Mouse (Mus musculus) limb, embryonic 15.5 days (tissue): Measurements from ENCODE around the gene Wfdc3. TPM values are rescaled to one million over a fixed set of nuclear protein-coding genes. Genes with fewer than 3 reads are reported as not detected.
A peak's percentile ranks its signal among the peaks of the same experiment; 100 is the strongest.

Source experiments
- ATAC-seq: fragments of 200-750 bp; cut with Nextera tagmentation; 2 replicates; pipeline ENCODE4 v1.8.0; 2017; ENCODE audit warnings: low read depth, moderate TSS enrichment; ENCODE audit not compliant: insufficient number of reproducible peaks, low FRiP score, low TSS enrichment
- H3K27ac ChIP-seq: fragments of 300-500 bp; sonication (generic); 2 replicates; pipeline ENCODE4 v1.5.1; 2015; ENCODE audit warnings: moderate library complexity, mild to moderate bottlenecking, inconsistent platforms
- H3K27me3 ChIP-seq: fragments of 300-500 bp; sonication (generic); 2 replicates; pipeline ENCODE4 v1.6.1; 2015; ENCODE audit warnings: inconsistent platforms
- H3K36me3 ChIP-seq: fragments of 300-500 bp; sonication (generic); 2 replicates; pipeline ENCODE4 v1.6.1; 2015; ENCODE audit warnings: inconsistent platforms
- H3K4me1 ChIP-seq: fragments of 300-500 bp; sonication (generic); 2 replicates; pipeline ENCODE4 v1.6.1; 2015; ENCODE audit warnings: inconsistent platforms
- H3K4me2 ChIP-seq: fragments of 300-500 bp; sonication (generic); 2 replicates; pipeline ENCODE4 v1.6.1; 2015; ENCODE audit warnings: mild to moderate bottlenecking, inconsistent platforms
- H3K4me3 ChIP-seq: fragments of 300-500 bp; sonication (generic); 2 replicates; pipeline ENCODE4 v1.5.1; 2015; ENCODE audit warnings: mild to moderate bottlenecking, inconsistent platforms
- H3K9ac ChIP-seq: fragments of 300-500 bp; sonication (generic); 2 replicates; pipeline ENCODE4 v1.6.1; 2015; ENCODE audit warnings: inconsistent platforms
- H3K9me3 ChIP-seq: fragments of 300-500 bp; sonication (generic); 2 replicates; pipeline ENCODE4 v1.6.1; 2016; ENCODE audit warnings: inconsistent platforms
- WGBS: fragments of 180-500 bp; shearing (Covaris S2); methylation state at CpG from one replicate; pipeline ENCODE4 v1.1.7; 2015; 5-methylcytosine and 5-hydroxymethylcytosine counted together
- polyA plus RNA-seq: library from polyadenylated mRNA; unstranded; fragments of >200 nt; fragmentation: Nextera tagmentation; extraction: Ambion mirVana; gene quantifications from 2 replicates; pipeline ENCODE4 v1.2.1, GENCODE M21; 2015

The Wfdc3 gene
- polyA plus RNA-seq, 1 experiment from 2014 or later: 0.50 TPM

DNA sequence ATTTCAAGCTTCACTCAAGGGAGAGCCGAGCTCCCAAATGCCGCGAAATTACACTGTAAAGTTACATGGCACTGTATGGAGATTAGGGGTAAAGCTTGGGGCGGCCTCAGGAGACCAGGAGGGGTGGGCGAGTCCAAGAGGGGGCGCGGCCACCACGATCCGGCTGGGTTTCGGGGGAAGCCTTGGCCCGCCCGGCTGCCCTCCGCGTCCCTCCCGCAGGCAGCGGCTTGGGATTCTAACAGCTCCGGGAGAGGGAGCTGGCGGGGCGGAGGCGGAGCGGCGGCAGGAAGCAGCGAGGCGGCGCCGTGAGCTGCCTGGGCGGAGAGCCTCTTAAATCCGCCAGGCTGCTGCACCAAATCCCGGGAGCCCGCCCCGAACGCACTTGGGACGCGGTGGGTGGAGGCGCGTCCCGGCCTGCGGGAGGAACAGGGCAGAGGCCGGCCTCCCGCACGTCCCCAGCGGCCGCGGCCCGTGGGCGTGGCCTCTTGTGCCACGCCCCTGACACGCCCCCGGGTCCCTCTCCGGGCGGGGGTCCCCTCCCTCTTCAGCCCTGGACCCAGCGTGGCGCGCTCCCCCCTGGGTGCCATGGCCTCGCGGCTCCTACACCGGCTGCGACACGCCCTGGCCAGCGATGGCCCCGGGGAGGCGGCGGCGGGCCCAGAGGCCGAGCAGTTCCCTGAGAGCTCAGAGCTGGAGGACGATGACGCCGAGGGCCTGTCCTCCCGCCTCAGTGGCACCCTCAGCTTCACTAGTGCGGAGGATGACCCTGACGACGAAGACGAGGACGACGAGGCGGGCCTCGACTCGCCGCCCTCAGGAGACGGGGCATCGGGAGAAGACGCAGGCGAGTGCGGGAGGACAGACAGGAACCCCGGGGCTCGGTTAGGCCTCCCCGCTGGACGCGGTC, 40.0 kb upstream of the Wfdc3 start, which contains the start of gene Snx21:
Gene Snx21 (plus strand): TSS at position 343 of the 907 bp plus-strand sequence.
- peak within 1 kb of the TSS; percentile 72 for H3K4me2 ChIP-seq
- peak within 1 kb of the TSS; percentile 63 for H3K4me3 ChIP-seq
- peak within 1 kb of the TSS; percentile 93 for H3K27ac ChIP-seq
- no peaks in the 10 kb centered on the region for H3K27me3 ChIP-seq
- peaks cover 13% of the 10 kb centered on the region; the same call in 1 of the 2 replicates for H3K36me3 ChIP-seq
- no peaks in the 10 kb centered on the region for H3K9me3 ChIP-seq
- ATAC-seq: peak; percentile 87
- WGBS: under 1% methylated on average over 86 of the region's 89 CpGs
- peak within 1 kb of the TSS; percentile 80 for H3K9ac ChIP-seq
- H3K4me1 ChIP-seq: peaks cover 27% of the 10 kb centered on the region

DNA sequence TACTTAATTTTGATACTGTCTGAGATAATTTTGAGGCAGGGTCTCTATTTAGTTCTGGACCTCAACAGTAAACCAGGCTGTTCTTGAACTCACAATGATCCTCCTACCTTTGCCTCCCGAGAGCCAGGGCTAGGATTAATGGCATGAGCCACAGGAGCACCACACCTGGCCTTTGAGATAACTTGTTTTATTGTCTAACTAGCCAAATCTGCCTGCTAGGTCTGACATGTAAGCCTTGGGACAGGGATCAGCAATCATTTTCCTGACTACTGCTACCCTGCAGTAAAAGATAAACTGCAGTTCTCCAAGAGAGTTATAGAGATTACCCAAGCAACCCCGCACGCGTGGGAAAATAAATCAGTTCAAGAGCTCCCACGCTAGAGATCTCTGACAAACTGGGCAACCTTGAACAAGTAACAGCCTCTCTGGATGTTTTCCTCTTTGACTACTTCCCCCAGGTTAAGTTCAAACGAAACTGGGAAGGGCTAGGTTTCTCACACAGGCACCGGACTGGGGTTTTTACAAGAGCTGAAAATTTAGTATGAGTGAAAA, 39.2 kb upstream of the Wfdc3 start:
- peak overlapping the region; percentile 93 for H3K27ac ChIP-seq
- peak overlapping the region; percentile 63 for H3K4me3 ChIP-seq
- no peaks in the 10 kb centered on the region for H3K27me3 ChIP-seq
- no peak for ATAC-seq
- no peaks in the 10 kb centered on the region for H3K9me3 ChIP-seq
- H3K36me3 ChIP-seq: peaks cover 12% of the 10 kb centered on the region; the same call in 1 of the 2 replicates
- 6% methylated on average over 7 of the region's 7 CpGs for WGBS
- peak overlapping the region; percentile 72 for H3K4me2 ChIP-seq
- peak overlapping the region; percentile 80 for H3K9ac ChIP-seq
- H3K4me1 ChIP-seq: peaks cover 27% of the 10 kb centered on the region

- no peaks in the 10 kb centered on the region for H3K27me3 ChIP-seq
- no peaks in the 10 kb centered on the region for H3K9me3 ChIP-seq
- whole genome bisulfite sequencing: 78% methylated on average over 7 of the region's 7 CpGs
- H3K4me1 ChIP-seq: peaks cover 27% of the 10 kb centered on the region
- H3K4me3 ChIP-seq: no peak overlapping the region
- H3K36me3 ChIP-seq: peaks cover 7% of the 10 kb centered on the region; the same call in 1 of the 2 replicates
- ATAC-seq: no peak
- H3K4me2 ChIP-seq: no peak overlapping the region
- no peak overlapping the region for H3K27ac ChIP-seq
- H3K9ac ChIP-seq: no peak overlapping the region
Observed at GRCm38 (mm10) chr2:164783926-164784581, 38.3 kb upstream of the Wfdc3 start.

DNA sequence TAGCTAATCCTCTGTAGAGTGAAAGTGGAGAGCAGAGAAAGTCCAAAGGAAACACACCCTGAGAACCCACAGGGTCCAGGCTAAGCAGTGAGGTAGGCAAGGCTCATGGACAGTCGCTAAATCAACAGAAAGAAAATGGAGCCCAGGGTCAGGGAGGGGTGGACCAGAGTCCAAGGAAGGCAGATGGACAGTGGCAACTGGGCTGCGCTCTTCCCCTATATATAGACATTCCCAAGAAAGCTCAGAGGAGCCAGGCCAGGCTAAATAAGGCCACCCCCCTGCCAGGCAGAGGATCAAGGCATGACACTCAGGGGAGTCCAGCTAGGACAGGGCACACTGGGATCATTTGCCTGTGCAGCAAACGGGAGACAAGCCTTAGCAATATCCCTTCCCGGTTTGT, 36.1 kb upstream of the Wfdc3 start:
- no peak for ATAC-seq
- 61% methylated on average over 4 of the region's 4 CpGs for WGBS
- no peak overlapping the region for H3K4me3 ChIP-seq
- peaks cover 10% of the 10 kb centered on the region for H3K4me1 ChIP-seq
- no peaks in the 10 kb centered on the region for H3K36me3 ChIP-seq
- H3K9me3 ChIP-seq: no peaks in the 10 kb centered on the region
- no peaks in the 10 kb centered on the region for H3K27me3 ChIP-seq
- H3K9ac ChIP-seq: no peak overlapping the region
- H3K27ac ChIP-seq: no peak overlapping the region
- H3K4me2 ChIP-seq: no peak overlapping the region

DNA sequence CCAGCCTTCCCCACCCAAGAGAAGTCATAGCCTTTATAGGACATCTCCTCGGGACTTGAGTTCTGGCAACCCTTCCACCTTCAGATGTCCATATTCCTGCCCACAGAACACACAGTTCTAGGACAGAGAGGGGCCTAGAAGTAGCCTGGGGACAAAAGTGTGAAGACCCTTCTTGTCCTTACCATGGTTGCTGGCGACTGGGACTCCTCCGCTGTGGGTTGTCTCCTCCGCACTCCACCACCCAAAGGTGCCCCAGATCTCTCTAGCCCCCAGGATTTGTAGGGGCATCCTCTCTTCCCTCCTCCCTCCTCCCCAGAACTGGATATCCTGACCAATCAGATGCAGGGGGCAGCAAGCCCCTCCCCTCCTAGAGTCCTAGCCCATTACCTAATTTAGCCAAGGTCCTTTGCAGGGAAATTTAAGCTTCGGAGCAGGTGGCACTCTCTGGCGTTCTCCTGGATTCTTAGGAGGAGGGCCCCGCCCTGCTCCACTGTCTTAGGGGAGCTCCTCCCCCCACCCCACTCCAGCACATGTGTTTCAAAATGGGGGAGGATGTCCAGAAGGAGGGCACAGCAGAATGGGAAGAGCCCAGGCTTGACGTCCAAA, 33.9 kb upstream of the Wfdc3 start, which contains the start of gene Tnnc2:
Gene Tnnc2 (minus strand): TSS at position 487 of the 606 bp plus-strand sequence.
- H3K27ac ChIP-seq: no peak within 1 kb of the TSS
- no peaks in the 10 kb centered on the region for H3K27me3 ChIP-seq
- H3K4me3 ChIP-seq: no peak within 1 kb of the TSS
- no peaks in the 10 kb centered on the region for H3K36me3 ChIP-seq
- ATAC-seq: no peak
- WGBS: 61% methylated on average over 8 of the region's 8 CpGs
- no peak within 1 kb of the TSS for H3K4me2 ChIP-seq
- H3K4me1 ChIP-seq: peaks cover under 1% of the 10 kb centered on the region
- no peaks in the 10 kb centered on the region for H3K9me3 ChIP-seq
- H3K9ac ChIP-seq: no peak within 1 kb of the TSS

DNA sequence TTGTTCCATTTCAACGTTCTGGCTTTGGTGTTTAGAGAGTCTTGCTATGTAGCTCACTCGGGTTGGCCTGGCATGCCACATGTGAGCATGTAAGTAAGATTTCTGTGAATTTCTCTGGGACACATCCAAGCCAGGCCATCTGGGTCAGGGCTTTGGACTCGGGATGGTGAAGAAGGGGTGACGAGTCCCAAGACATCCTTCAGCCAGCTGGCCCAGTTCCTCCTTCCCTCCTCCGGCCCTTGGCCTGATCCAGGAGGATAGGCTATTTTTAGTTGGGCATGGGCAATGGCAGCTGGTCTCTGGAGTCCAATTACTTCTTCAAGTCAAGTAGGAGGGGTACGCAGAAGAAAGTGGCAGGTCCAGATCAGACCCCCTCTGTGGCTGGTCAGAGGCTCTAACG, 33.1 kb upstream of the Wfdc3 start:
- H3K4me1 ChIP-seq: no peaks in the 10 kb centered on the region
- no peak for ATAC-seq
- no peaks in the 10 kb centered on the region for H3K27me3 ChIP-seq
- WGBS: 79% methylated on average over 7 of the region's 7 CpGs
- no peak overlapping the region for H3K27ac ChIP-seq
- H3K9ac ChIP-seq: no peak overlapping the region
- no peak overlapping the region for H3K4me3 ChIP-seq
- H3K4me2 ChIP-seq: no peak overlapping the region
- no peaks in the 10 kb centered on the region for H3K9me3 ChIP-seq
- H3K36me3 ChIP-seq: no peaks in the 10 kb centered on the region

DNA sequence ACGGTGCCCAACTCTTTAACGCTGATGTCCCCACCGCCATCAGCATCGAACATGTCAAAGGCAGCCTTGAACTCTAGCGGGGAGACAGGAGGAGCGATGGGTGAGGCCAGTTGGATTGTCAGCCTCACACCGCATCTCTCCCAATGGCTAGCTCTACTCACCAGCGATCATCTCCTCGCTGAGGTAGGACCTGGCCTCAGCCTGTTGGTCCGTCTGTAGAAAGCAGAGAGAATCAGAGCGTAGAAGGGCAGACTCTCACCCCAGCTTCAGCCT, 32.2 kb upstream of the Wfdc3 start:
- no peaks in the 10 kb centered on the region for H3K4me1 ChIP-seq
- peaks cover 4% of the 10 kb centered on the region; the same call in 1 of the 2 replicates for H3K36me3 ChIP-seq
- no peaks in the 10 kb centered on the region for H3K9me3 ChIP-seq
- H3K27me3 ChIP-seq: no peaks in the 10 kb centered on the region
- 88% methylated on average over 11 of the region's 11 CpGs for WGBS
- no peak overlapping the region for H3K9ac ChIP-seq
- ATAC-seq: no peak
- no peak overlapping the region for H3K4me3 ChIP-seq
- no peak overlapping the region for H3K27ac ChIP-seq
- no peak overlapping the region for H3K4me2 ChIP-seq

- no peaks in the 10 kb centered on the region for H3K4me1 ChIP-seq
Observed at GRCm38 (mm10) chr2:164777246-164778014, 31.7 kb upstream of the Wfdc3 start.

DNA sequence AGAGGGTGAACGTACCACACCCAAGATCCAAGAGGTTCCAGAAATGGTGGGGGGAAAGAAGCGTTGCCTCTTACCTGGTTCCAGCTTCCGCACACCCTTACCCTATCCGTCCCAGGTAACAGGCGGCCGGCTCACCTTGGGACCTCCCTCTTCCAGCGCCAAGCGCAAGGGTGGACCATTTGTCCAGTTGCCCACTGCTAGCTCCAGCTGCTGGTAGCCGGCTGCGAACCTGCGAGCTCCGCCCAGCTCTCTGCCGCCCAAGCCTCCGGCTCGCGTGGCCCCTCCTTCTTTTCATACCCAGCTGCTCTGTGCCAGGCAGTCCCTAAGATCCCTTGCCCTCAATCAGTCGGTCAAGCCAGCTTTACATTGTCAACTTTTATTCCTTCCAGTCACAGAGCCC, 31.1 kb upstream of the Wfdc3 start:
- Histone ChIP-seq H3K36me3 (peaks cover 12% of the 10 kb centered on the region; the same call in 1 of the 2 replicates), H3K27ac (no peak overlapping the region), H3K4me1 (peaks cover 6% of the 10 kb centered on the region), H3K9ac (no peak overlapping the region), H3K4me2 (no peak overlapping the region), H3K9me3 (no peaks in the 10 kb centered on the region), H3K4me3 (no peak overlapping the region), H3K27me3 (no peaks in the 10 kb centered on the region)
- 62% methylated on average over 17 of the region's 17 CpGs for WGBS
- ATAC-seq: no peak

More at GRCm38 (mm10) chr2:164777246-164778014, 31.7 kb upstream of the Wfdc3 start:
- H3K27ac ChIP-seq: no peak overlapping the region
- no peak overlapping the region for H3K4me3 ChIP-seq
- H3K27me3 ChIP-seq: no peaks in the 10 kb centered on the region
- H3K9ac ChIP-seq: no peak overlapping the region
- WGBS: 81% methylated on average over 30 of the region's 30 CpGs
- no peak for ATAC-seq
- H3K9me3 ChIP-seq: no peaks in the 10 kb centered on the region
- no peak overlapping the region for H3K4me2 ChIP-seq
- H3K36me3 ChIP-seq: peaks cover 6% of the 10 kb centered on the region; the same call in 1 of the 2 replicates

DNA sequence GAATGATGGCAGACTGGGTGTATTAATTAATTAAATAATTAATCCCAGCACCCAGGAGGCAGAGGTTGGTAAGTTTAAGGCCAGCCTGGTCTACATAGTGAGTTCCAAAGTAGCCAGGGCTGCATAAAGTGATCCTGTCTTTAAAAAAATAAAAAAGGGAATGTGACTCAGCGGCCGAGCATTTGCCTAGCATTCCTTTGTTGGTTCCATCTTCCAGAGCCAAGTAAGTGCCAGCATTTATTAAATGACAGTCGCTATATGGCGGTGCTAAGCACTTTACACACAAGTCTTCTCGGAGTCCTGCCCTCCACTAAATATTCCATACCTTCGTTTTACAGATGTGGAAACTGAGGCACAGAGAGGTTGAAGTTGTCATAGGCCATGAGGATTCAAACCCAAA, 30.4 kb upstream of the Wfdc3 start:
- peaks cover 16% of the 10 kb centered on the region; the same call in 1 of the 2 replicates for H3K36me3 ChIP-seq
- H3K27me3 ChIP-seq: no peaks in the 10 kb centered on the region
- H3K9ac ChIP-seq: no peak overlapping the region
- no peaks in the 10 kb centered on the region for H3K9me3 ChIP-seq
- no peak overlapping the region for H3K4me3 ChIP-seq
- 89% methylated on average over 6 of the region's 6 CpGs for WGBS
- no peak overlapping the region for H3K4me2 ChIP-seq
- H3K27ac ChIP-seq: no peak overlapping the region
- H3K4me1 ChIP-seq: peaks cover 12% of the 10 kb centered on the region
- no peak for ATAC-seq

- H3K36me3 ChIP-seq: peaks cover 16% of the 10 kb centered on the region; the same call in 1 of the 2 replicates
- H3K27me3 ChIP-seq: no peaks in the 10 kb centered on the region
- ATAC-seq: no peak
- H3K27ac ChIP-seq: peak overlapping the region; percentile 8; the same call in 1 of the 2 replicates
- H3K9me3 ChIP-seq: no peaks in the 10 kb centered on the region
- H3K4me2 ChIP-seq: no peak overlapping the region
- WGBS: 82% methylated on average over 5 of the region's 5 CpGs
- H3K4me1 ChIP-seq: peaks cover 26% of the 10 kb centered on the region
- H3K9ac ChIP-seq: no peak overlapping the region
- no peak overlapping the region for H3K4me3 ChIP-seq
Observed at GRCm38 (mm10) chr2:164773989-164774364, 28.2 kb upstream of the Wfdc3 start.
